Mouse (Mus musculus) hindbrain, embryonic 11.5 days (tissue): Measurements from ENCODE around the gene Mfsd1. TPM values are rescaled to one million over a fixed set of nuclear protein-coding genes. Genes with fewer than 3 reads are reported as not detected.

Experiments used
- ATAC-seq: fragments of 200-750 bp; cut with Nextera tagmentation; 2 replicates; pipeline ENCODE4 v1.8.0; 2017; ENCODE audit warnings: mild to moderate bottlenecking, moderate TSS enrichment, moderate library complexity; ENCODE audit not compliant: low FRiP score
- DNase-seq: peaks from one replicate; pipeline ENCODE4 v3.0.0-alpha.2; 2015; ENCODE audit warnings: low spot score
- H3K27ac ChIP-seq: fragments of 300-500 bp; sonication (generic); 2 replicates; pipeline ENCODE4 v1.5.1; 2014; ENCODE audit warnings: mild to moderate bottlenecking, low read depth, low read length
- H3K27me3 ChIP-seq: fragments of 300-500 bp; sonication (generic); 2 replicates; pipeline ENCODE4 v1.6.1; 2014; ENCODE audit warnings: mild to moderate bottlenecking, low read length, moderate library complexity, mixed read lengths; ENCODE audit not compliant: control insufficient read depth, insufficient read depth
- H3K36me3 ChIP-seq: fragments of 300-500 bp; sonication (generic); 2 replicates; pipeline ENCODE4 v1.6.1; 2014; ENCODE audit warnings: mild to moderate bottlenecking, low read length, moderate library complexity, mixed read lengths; ENCODE audit not compliant: control insufficient read depth, insufficient read depth
- H3K4me1 ChIP-seq: fragments of 300-500 bp; sonication (generic); replicated peaks from 2 replicates; pipeline ENCODE4 v1.6.1; 2014; ENCODE audit warnings: low read length, mixed read lengths; ENCODE audit not compliant: control insufficient read depth, insufficient read depth
- H3K4me2 ChIP-seq: fragments of 300-500 bp; sonication (generic); replicated peaks from 2 replicates; pipeline ENCODE4 v1.6.1; 2014; ENCODE audit warnings: mild to moderate bottlenecking, low read depth, low read length
- H3K4me3 ChIP-seq: fragments of 300-500 bp; sonication (generic); 2 replicates; pipeline ENCODE4 v1.5.1; 2014; ENCODE audit warnings: low read depth, low read length
- H3K9ac ChIP-seq: fragments of 300-500 bp; sonication (generic); 2 replicates; pipeline ENCODE4 v1.6.1; 2014; ENCODE audit warnings: low read depth, low read length
- H3K9me3 ChIP-seq: fragments of 300-500 bp; sonication (generic); 2 replicates; pipeline ENCODE4 v1.6.1; 2016; ENCODE audit warnings: low read length; ENCODE audit not compliant: control insufficient read depth
- WGBS: fragments of 180-500 bp; shearing (Covaris S2); extraction: QIAGEN DNeasy Blood & Tissue Kit; methylation state at CpG from one replicate; pipeline ENCODE4 v1.1.7; 2014; 5-methylcytosine and 5-hydroxymethylcytosine counted together
- polyA plus RNA-seq: library from polyadenylated mRNA; unstranded; fragments of >200 nt; fragmentation: Nextera tagmentation; extraction: Ambion mirVana; gene quantifications from 2 replicates; pipeline ENCODE4 v1.2.1, GENCODE M21; 2014

The Mfsd1 gene
- polyA plus RNA-seq: 63.6 and 73.6 TPM in 2 replicates

DNA sequence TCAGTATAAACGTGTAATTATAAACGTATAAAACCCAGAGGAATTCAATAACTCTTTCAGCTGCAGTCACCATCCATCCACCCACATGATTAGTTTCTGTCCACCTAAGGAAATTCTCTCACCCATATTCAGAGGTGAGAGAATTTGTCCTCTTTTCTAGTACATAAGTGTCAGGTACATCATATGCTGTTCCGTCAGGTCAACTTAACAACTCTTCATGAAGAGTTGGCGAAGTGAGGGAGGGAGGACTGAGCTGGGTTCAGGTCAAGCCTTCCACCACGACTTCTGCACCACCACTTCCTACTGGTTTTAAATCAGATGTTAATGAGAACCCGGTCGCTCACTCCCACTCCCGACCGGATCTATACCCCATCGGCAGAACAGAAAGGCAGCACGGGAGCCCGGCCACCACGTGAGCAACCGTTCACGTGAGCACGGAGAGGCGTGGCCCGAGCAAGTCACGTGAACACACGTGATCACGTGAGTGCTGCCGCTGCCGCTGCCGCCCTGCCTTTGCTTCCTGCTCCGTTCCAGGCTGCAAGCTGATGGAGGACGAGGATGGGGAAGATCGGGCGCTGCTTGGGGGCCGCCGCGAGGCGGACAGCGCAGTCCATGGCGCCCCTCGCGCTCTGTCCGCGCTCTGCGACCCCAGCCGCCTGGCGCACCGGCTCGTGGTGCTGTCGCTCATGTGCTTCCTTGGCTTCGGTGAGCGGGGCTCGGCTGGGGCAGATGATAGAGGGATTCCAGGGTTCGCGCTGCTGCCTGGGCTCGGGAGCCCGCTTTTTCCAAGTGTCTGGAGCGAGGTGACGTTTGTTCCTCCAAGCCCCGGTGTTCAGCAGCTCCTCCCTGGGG lies at the start of gene Mfsd1:
Mfsd1 (plus strand) TSS at position 469 of the 852 bp plus-strand sequence.
- ATAC-seq: peak; percentile 91
- Histone ChIP-seq H3K9me3 (no peaks in the 10 kb centered on the region), H3K4me1 (no peaks in the 10 kb centered on the region), H3K4me3 (peak within 1 kb of the TSS; percentile 69), H3K27me3 (no peaks in the 10 kb centered on the region), H3K27ac (peak within 1 kb of the TSS; percentile 31; the same call in 1 of the 2 replicates), H3K4me2 (peak within 1 kb of the TSS; percentile 52), H3K36me3 (no peaks in the 10 kb centered on the region), H3K9ac (peak within 1 kb of the TSS; percentile 70)
- DNase-seq: peak; percentile 97
- WGBS: 5% methylated on average over 52 of the region's 54 CpGs

DNA sequence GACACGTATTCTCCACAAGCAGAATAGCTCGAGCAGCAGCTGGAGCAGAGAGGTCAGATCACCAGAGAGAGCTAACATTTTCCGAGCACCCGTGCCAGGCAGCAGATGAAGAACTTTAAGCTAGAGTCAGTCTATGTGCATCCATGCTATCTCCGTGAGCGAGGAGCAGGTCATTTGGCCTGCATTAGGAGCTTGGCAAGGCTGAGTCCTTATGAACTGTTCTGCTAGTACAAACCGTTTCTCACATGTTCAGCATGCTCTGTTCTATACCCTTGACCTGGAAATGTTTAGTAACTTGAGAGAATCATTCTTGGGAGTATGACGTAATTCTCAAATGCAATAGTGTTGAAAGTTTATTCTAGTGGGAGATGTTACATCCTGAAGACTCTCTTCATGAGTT lies 38.9 kb upstream of the Mfsd1 start:
- Histone ChIP-seq H3K27ac (no peak overlapping the region), H3K27me3 (no peaks in the 10 kb centered on the region), H3K36me3 (no peaks in the 10 kb centered on the region), H3K4me1 (no peaks in the 10 kb centered on the region), H3K9ac (no peak overlapping the region), H3K4me3 (no peak overlapping the region), H3K9me3 (no peaks in the 10 kb centered on the region), H3K4me2 (no peak overlapping the region)
- DNase-seq (no peak), ATAC-seq (no peak)
- 74% methylated on average over 8 of the region's 8 CpGs for WGBS

DNA sequence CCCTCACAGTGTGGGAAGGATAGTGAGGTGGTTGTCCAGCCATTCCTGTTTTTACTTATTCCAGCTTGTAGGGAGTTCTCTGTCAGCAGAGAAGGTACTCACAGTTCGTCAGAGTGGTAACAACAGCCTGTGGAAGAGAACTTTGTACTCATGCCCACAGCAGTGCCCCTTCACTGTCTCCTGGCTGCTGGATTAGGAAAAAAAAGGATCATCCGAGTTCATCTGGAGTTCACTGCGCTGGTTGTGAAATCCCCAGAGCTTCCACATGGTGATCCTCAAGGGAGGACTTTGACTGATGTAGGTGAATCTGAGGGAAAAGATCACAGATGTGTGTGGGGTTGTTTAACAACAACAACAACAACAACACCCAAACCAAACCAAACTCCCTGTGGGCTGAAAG lies 31.3 kb upstream of the Mfsd1 start:
- Histone ChIP-seq H3K27ac (no peak overlapping the region), H3K4me3 (no peak overlapping the region), H3K9me3 (no peaks in the 10 kb centered on the region), H3K4me2 (no peak overlapping the region), H3K27me3 (no peaks in the 10 kb centered on the region), H3K4me1 (no peaks in the 10 kb centered on the region), H3K36me3 (no peaks in the 10 kb centered on the region), H3K9ac (no peak overlapping the region)
- no peak for DNase-seq
- ATAC-seq: no peak
- 77% methylated on average over 3 of the region's 3 CpGs for WGBS

DNA sequence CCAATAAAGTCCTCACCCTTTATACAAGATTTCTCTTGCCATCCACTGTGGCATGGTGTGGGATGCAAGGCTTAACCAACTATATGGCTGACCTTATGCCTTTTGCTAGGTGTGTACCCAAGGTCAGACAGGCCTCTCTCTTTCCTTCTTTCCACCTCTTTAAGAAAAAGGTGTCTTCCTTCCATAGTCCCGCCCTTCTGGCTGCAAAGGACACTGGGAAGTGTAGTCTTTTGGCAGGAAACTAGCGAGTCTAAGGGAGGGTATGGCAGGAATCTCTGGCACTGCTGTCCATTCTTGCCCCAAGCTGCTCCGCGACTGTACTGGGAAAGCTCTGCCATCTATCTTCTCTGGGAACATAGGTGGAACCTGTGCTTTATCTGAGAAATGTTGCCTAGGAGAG lies 29.3 kb upstream of the Mfsd1 start:
- no peaks in the 10 kb centered on the region for H3K4me1 ChIP-seq
- no peaks in the 10 kb centered on the region for H3K27me3 ChIP-seq
- WGBS: 54% methylated on average over 4 of the region's 4 CpGs
- no peak overlapping the region for H3K27ac ChIP-seq
- H3K36me3 ChIP-seq: no peaks in the 10 kb centered on the region
- H3K4me3 ChIP-seq: no peak overlapping the region
- no peak overlapping the region for H3K4me2 ChIP-seq
- DNase-seq (peak; percentile 31), ATAC-seq (no peak)
- H3K9me3 ChIP-seq: no peaks in the 10 kb centered on the region
- no peak overlapping the region for H3K9ac ChIP-seq

DNA sequence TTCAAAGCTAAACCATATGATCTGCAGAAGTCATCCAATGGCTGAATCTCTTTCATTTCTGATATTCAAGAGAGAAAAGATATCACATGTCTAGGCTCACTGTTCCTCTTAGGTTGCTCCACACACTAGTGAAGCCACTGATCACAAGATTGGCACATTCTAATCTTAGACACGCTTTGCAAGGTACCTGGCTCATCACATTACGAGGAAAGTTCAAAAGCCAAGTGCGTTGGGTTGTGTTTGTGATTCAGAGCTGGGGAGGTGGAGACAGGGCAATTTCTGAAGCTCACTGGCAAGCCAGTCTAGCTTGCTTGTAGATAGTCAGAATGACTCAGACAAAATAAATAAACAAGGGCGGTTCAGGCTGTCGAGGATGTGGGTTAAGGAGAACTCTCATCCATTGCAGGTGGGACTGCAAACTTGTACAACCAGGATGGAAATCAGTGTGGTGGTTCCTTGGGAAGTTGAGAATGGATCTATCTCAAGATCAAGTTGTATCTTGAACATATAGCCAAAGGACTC lies 28.6 kb upstream of the Mfsd1 start:
- H3K4me2 ChIP-seq: no peak overlapping the region
- WGBS: 88% methylated on average over 5 of the region's 5 CpGs
- H3K27ac ChIP-seq: no peak overlapping the region
- ATAC-seq: no peak
- no peak overlapping the region for H3K9ac ChIP-seq
- DNase-seq: no peak
- H3K36me3 ChIP-seq: no peaks in the 10 kb centered on the region
- H3K27me3 ChIP-seq: no peaks in the 10 kb centered on the region
- H3K4me3 ChIP-seq: no peak overlapping the region
- no peaks in the 10 kb centered on the region for H3K4me1 ChIP-seq
- H3K9me3 ChIP-seq: no peaks in the 10 kb centered on the region

DNA sequence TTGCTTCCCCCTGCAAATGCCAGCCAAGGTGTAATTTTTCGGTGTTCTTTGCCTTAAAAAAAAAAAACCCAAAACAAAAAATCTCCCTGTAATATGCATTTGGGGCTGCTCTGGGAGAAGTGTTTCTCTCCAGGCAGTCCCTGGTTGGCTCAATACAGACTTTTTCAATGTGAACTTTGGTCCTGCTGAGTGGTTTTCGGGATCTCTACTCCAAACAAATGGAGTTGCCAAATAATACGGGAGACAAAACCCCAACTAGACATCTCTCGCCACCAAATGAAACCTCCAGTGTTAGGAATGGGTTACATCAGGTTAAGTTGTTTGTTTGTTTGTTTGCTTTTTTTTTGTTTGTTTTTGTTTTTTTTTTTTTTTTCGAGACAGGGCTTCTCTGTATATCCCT lies 27.3 kb upstream of the Mfsd1 start:
- Histone ChIP-seq H3K9ac (no peak overlapping the region), H3K4me3 (no peak overlapping the region), H3K27ac (no peak overlapping the region), H3K27me3 (no peaks in the 10 kb centered on the region), H3K4me2 (no peak overlapping the region), H3K36me3 (no peaks in the 10 kb centered on the region), H3K9me3 (no peaks in the 10 kb centered on the region), H3K4me1 (no peaks in the 10 kb centered on the region)
- ATAC-seq: no peak
- no peak for DNase-seq
- 77% methylated on average over 5 of the region's 5 CpGs for WGBS

DNA sequence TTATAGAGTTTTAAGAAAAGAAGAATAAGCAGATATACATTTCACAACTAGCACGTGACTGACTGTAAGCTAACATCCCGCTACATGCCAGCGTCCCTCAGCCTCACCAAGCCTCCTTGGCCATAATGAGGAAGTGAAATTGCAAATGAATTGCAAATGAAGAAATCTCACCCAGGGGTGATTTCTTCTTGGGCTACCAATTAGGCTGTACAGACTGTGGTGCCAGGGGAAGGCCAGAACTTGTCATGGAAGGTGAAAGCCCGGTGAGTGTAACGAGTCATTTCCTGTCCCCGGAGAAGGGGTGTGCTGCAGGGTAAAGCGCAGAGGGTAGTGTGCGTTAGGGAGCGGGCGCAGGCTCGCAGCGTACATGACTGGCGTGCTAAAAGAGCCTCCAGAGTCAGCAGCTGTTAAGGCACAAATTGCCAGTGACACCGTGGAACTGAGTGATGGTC lies 25.3 kb upstream of the Mfsd1 start:
- peak; percentile 93 for ATAC-seq
- peak overlapping the region; percentile 58 for H3K27ac ChIP-seq
- no peaks in the 10 kb centered on the region for H3K27me3 ChIP-seq
- H3K9ac ChIP-seq: no peak overlapping the region
- H3K4me3 ChIP-seq: no peak overlapping the region
- no peaks in the 10 kb centered on the region for H3K4me1 ChIP-seq
- no peak overlapping the region; the same call in 1 of the 2 replicates for H3K4me2 ChIP-seq
- no peaks in the 10 kb centered on the region for H3K36me3 ChIP-seq
- DNase-seq: peak; percentile 68
- WGBS: 45% methylated on average over 14 of the region's 14 CpGs
- H3K9me3 ChIP-seq: no peaks in the 10 kb centered on the region

DNA sequence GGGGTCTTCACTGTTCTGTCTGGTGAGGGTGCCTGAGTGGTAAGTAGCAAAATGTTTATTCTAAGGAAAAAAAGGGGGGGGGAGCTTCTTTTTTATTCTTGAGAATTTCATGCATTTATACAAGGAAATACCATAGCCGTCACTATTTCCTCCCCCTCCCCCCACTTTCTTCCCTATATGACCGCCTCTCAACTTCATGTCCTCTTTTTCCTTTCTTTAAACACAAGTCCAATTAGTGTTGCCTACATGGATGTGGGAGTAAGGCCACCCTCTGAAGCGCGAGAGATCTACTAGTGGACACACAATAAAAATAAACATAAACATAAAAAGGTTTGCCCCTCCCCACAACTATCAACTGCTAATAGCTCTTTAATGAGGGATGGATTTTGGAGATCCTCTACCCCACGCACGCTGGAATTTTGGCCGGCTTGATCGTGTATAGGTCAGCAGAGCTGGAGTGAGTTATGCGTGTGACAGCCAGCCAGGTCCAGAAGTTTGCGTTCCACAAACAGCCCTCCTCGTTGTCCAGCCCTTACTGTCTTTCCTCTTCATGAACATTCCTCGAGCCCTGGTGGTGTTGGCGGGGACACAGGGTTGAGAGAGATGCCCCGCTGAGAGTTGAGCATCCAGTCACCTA lies 24.7 kb upstream of the Mfsd1 start:
- Histone ChIP-seq H3K4me2 (no peak overlapping the region), H3K4me3 (no peak overlapping the region), H3K36me3 (no peaks in the 10 kb centered on the region), H3K27me3 (no peaks in the 10 kb centered on the region), H3K9me3 (no peaks in the 10 kb centered on the region), H3K4me1 (no peaks in the 10 kb centered on the region), H3K9ac (no peak overlapping the region), H3K27ac (0 out of 2 replicates have a peak overlapping the region, but pooled peaks have one; percentile 30)
- ATAC-seq: peak; percentile 75
- DNase-seq: no peak
- WGBS: 73% methylated on average over 14 of the region's 14 CpGs
